ENCODE assay signal across 9 mouse cellular contexts in genomic region chr6:90575261-90575715, GRCm38 (mm10). TPM values are rescaled to one million over a fixed set of nuclear protein-coding genes. Genes with fewer than 3 reads are reported as not detected.
A peak's percentile ranks its signal among the peaks of the same experiment; 100 is the strongest.
DNase-seq lines count a peak whose midpoint lies in the region; ATAC-seq and TF ChIP-seq lines count a peak whose summit lies in the region.
"Had no signal": no experiment of that assay in that cellular context is flagged by ENCODE, and none has a peak within 500 bp of the region (broad histone marks: within the 10 kb centered on the region; RNA-seq: fewer than 3 reads in every experiment).

No protein-coding gene starts in this region.

- TF ChIP-seq POLR2A in cortical plate, adult 2 months (IDR thresholded peaks at IDR 0.05; ENCODE audit: extremely low read depth, insufficient read depth, low read length) = no peak

- TF ChIP-seq CTCF in cortical plate, adult 2 months (IDR thresholded peaks at IDR 0.05; ENCODE audit: extremely low read depth, insufficient read depth, low read length) = peak; percentile 80

- no peak overlapping the region for H3K27ac ChIP-seq in cortical plate, adult 2 months (ENCODE audit: insufficient read depth, low read length)

- intact Hi-C loops in gastrocnemius, postnatal 14 days (cut with DNase I; ENCODE audit: low total_unique reads) = loop anchor here (5.0 kb wide), 1 partner anchor 38 kb away; no protein-coding TSS in a partner anchor

- no peaks in the 10 kb centered on the region for H3K4me1 ChIP-seq in cortical plate, adult 2 months (ENCODE audit: control insufficient read depth, insufficient read depth, low read length)

- peak; percentile 71 for ATAC-seq in megakaryocyte-erythroid progenitor cell, adult 5-6 weeks (replicated peaks; ENCODE audit: low FRiP score, low TSS enrichment, poor library complexity, severe bottlenecking)
- ATAC-seq in activated CD4-positive, CD25-positive, alpha-beta regulatory T cell, adult 4 months = no peak

- H3K4me3 ChIP-seq in cortical plate, adult 2 months (ENCODE audit: insufficient read depth, low read length) = no peak overlapping the region
- H3K4me3 ChIP-seq: myocyte had no signal

- peak; percentile 77 to 83 for DNase-seq in adrenal gland, adult 18-20 months (ENCODE audit: low spot score in 2 of 2)
- peak; percentile 76 for DNase-seq in gastrocnemius, postnatal 14 days
- DNase-seq in induced T-regulatory cell, adult 2 months (ENCODE audit: low read depth) = peak; percentile 71
- DNase-seq in left cerebral cortex, adult 18-20 months (ENCODE audit: low spot score in 2 of 2) = peak; percentile 70 to 85
- DNase-seq in right cerebral cortex, postnatal 36 days (ENCODE audit: low spot score in 2 of 2) = peak; percentile 38 to 61

RNA-seq across cellular contexts. Expression of gene Slc41a3, which starts 29.2 kb away (rescaled TPM):
- 10 to 100 TPM; 29.1 to 67.6 TPM for total RNA-seq in adrenal gland, adult 18-20 months (2021)
- 5.0 and 5.4 TPM in 2 replicates for polyA plus RNA-seq in cortical plate, adult 2 months (2012; rRNA removed)
- 10 to 100 TPM; 60.0 to 61.8 TPM for total RNA-seq in gastrocnemius, postnatal 14 days (2021)
- total RNA-seq in left cerebral cortex, adult 18-20 months (2021) = 1 to 10 TPM; 4.4 to 5.0 TPM
- 31.4 and 38.5 TPM in 2 replicates for total RNA-seq in megakaryocyte-erythroid progenitor cell, adult 5-6 weeks (2014; fragmentation: Nextera tagmentation)
- total RNA-seq in megakaryocyte-erythroid progenitor cell, adult 5-6 weeks (2017) = 11.8 and 14.5 TPM in 2 replicates
- polyA plus RNA-seq in activated CD4-positive, CD25-positive, alpha-beta regulatory T cell, adult 4 months (2017; shearing (Covaris generic)) = 1 to 10 TPM; 5.3 to 5.8 TPM
